Mouse (Mus musculus) heart, embryonic 13.5 days (tissue): ENCODE results near the gene Gm6657. TPM values are rescaled to one million over a fixed set of nuclear protein-coding genes. Genes with fewer than 3 reads are reported as not detected.

Experiments used
- polyA plus RNA-seq: library from polyadenylated mRNA; unstranded; fragments of >200 nt; fragmentation: Nextera tagmentation; extraction: Ambion mirVana; gene quantifications from 2 replicates; pipeline ENCODE4 v1.2.1, GENCODE M21; 2015

Gene Gm6657
- polyA plus RNA-seq, 1 experiment from 2014 or later: not detected

Other genes starting within 250 kb of the Gm6657 start
- 10.2 and 11.6 TPM in 2 replicates for gene Gphn, start 32.1 kb downstream of the Gm6657 start, polyA plus RNA-seq